Mouse (Mus musculus): ENCODE measurements around the gene Fgfr2.
A peak's percentile ranks its signal among the peaks of the same experiment; 100 is the strongest.
"Not testable (repeated sequence)": the region's sequence is repeated elsewhere in the genome, so short reads cannot be mapped to it uniquely, and the experiment has no call there.

The Fgfr2 gene

GRCm38 (mm10) chr7:132573205-132573604 is 549.9 kb downstream of the Fgfr2 start:
- no peak for DNase-seq (ENCODE audit: low read depth)

GRCm38 (mm10) chr7:132572738-132573137 is 550.4 kb downstream of the Fgfr2 start:
- no peak for DNase-seq (ENCODE audit: low read depth)

- DNase-seq (ENCODE audit: low read depth), result no peak
Measured at GRCm38 (mm10) chr7:132571481-132571880, 551.7 kb downstream of the Fgfr2 start.

DNA sequence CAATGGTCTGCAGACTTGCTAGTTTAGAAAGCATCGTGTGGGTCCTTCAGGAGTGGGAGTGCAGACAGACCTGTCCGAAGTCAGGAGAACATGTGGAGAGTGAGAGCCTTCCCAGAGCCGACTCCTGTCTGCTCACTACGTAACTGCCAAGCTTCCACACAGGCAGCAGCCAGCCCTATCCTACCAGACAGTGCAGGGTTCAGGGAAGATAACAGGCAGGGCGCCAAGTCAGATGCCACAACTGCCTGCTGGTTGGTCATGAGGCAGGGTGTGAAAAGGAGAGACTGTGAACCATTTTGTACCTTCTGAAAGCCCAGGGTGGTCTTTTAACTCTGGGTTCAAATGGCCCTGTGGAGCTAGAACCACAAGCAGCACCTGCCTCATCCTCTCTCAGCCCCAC is 553.1 kb downstream of the Fgfr2 start:
- no peak for DNase-seq (ENCODE audit: low read depth)

GRCm38 (mm10) chr7:132568817-132569216 is 554.3 kb downstream of the Fgfr2 start:
- DNase-seq (ENCODE audit: low read depth), result peak; percentile 48

GRCm38 (mm10) chr7:132565831-132566230 is 557.3 kb downstream of the Fgfr2 start:
- DNase-seq (ENCODE audit: low read depth), result no peak

DNA sequence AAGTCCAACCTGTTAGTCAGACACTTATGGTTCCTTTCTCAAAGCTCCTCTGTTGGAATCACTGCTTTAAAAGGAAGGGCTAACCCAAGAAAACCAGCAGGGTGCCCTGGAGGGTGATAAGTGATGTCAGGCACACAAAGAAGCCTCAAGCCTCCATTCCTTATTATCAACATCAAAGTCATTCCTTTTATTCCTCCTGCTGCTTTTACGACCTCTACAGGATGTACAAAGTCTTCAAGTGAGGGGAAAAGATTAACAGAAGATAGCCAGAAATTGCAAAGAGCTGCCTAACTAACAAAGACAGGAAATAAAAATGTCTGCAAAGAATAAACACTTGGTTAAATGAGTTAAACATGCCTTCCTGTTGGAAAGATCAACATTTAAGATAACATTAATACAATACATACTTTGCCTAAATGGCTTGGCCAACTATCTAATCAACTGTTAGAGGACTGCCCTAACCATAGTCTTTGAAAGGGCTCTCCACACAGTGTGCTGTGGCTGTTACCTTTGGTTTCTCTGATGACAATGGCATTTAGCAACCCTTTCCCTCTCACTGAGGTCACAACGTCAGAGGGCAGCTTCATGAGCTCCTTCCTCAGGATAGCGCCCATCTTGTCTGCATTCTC is 563.9 kb downstream of the Fgfr2 start:
- no peak for DNase-seq (ENCODE audit: low read depth)

DNA sequence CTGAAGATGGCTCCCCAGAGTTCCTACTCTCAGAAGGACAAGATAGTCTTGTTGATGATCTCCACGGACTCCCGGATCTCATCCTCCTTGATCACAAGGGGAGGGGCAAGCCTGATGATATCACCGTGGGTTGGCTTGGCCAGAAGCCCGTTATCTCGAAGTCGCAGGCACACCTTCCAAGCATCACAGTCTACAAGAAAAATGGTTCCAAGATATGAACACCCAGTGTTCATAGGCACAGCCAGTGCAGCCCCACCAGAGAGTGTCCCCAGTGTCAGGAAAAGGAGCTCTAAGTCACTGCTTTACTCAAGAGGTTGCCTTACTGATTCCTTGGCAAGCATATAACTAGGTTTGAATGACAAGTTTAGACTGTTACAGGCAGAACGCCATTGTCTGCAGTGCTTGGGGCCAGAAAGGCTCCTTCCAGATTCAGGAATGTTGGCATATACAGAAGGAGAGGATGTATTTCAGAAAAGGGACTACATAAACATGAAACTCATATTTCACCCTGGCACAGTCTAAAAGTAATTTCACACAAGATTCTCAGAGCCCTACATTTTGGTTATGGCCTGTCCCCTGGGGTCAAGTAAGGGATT is 564.9 kb downstream of the Fgfr2 start:
- no peak for DNase-seq (ENCODE audit: low read depth)

DNA sequence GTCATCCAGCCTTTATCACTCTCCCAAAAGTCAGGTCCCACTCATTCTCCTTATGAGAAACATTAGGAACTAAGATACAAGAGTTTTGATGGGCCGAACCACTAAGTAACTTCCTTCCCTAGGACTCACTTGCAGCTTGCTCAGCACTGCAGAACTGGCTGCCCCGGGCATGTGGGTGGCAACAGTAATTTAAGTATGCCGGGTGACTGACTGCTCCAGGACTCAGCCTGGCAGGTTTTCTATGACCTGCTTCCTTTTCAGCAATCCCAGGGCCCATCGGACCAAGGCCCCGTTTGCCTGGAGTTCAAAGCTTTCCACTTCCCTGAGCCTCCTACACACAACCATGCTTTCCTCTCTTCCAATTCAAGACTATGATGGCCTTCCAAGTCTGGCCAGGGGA is 566.6 kb downstream of the Fgfr2 start:
- no peak for DNase-seq (ENCODE audit: low read depth)

DNA sequence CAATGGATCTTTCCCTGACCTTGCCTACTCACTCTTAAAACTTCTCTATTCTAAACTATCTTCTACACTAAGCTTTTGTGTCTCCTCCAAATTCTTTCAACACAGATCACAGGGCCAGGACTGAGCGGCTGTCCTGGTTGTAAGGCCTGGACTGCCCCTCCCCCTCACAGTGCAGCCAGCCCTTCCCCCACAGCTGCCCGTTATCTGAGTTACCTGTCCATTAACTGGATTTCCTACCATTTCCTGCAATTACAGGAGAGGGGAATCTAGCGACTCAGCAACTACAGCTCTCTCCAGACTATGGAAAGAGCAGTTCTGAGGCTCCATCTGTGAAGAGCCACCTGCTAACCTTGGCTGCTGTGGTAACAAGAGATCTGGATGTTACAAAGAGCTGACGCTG is 567.2 kb downstream of the Fgfr2 start:
- no peak for DNase-seq (ENCODE audit: low read depth)

DNA sequence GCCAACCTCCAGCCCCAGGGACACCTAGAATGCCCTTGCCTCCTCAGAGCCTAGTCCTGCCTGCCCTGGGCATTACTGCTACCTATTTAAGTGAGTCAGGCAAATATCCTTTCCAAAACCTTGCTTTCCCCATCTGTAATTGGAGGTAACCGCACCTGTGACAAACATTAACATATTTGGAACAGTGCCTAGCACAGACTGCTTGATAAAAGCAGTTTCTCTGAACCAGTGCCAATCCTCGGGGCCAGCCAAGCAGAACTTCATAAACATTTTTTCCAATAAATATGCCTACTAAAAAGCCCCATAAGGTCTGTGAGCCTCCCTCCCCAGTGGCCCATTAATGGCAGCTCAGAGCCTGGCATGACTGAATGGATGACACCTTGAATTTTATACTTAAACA is 569.1 kb downstream of the Fgfr2 start:
- no peak for DNase-seq (ENCODE audit: low read depth)

GRCm38 (mm10) chr7:132551351-132552126 is 571.6 kb downstream of the Fgfr2 start:
- peak; percentile 97 for DNase-seq (ENCODE audit: low read depth)

DNA sequence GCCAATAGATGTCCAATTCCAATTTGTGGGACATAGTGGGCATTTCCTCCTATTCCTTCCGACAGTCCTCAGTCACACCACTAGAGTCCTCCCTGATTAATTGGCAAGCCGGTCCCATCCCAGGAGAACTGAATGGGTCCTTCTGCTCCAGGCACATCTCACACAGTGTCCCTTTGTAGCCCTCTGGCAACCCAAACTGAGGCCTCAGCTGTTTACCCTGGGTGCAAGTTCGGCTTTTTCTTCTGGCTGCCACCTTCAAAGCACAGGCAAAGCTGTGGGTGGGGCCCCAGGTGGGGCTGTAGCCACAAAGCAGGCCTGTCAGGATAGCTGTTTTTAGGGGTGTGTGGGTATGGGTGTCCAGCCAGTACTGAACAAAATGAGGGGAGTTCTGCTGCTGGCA is 576.0 kb downstream of the Fgfr2 start:
- DNase-seq (ENCODE audit: low read depth), result no peak

GRCm38 (mm10) chr7:132542427-132542826 is 580.7 kb downstream of the Fgfr2 start:
- DNase-seq (ENCODE audit: low read depth), result no peak

- DNase-seq (ENCODE audit: low read depth), result no peak
Measured at GRCm38 (mm10) chr7:132541566-132541965, 581.6 kb downstream of the Fgfr2 start.

GRCm38 (mm10) chr7:132540597-132540996 is 582.6 kb downstream of the Fgfr2 start:
- DNase-seq (ENCODE audit: low read depth), result no peak

DNA sequence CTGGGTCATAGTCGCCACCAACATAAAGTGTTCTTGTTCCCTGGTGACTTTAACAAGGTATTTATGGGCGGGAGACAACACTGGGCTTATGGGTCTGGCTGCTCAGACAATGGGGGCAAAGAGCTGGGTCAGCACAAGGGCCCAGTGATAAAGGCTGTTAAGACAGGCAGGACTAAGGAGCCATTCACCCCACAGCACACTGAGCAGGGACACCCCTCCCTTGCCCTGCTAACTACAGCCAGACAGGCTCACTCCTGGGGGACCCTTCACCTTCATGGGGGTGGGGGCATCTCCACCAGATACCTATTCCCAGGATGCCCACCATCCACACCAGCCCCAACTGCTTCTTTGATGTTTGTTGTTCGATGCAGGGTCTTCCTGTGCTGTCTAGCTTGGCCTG is 593.9 kb downstream of the Fgfr2 start:
- no peak for DNase-seq (ENCODE audit: low read depth)

GRCm38 (mm10) chr7:132513419-132513982 is 609.6 kb downstream of the Fgfr2 start:
- no peak for DNase-seq (ENCODE audit: low read depth)

GRCm38 (mm10) chr7:132509110-132509509 is 614.0 kb downstream of the Fgfr2 start:
- DNase-seq (ENCODE audit: low read depth), result no peak

DNA sequence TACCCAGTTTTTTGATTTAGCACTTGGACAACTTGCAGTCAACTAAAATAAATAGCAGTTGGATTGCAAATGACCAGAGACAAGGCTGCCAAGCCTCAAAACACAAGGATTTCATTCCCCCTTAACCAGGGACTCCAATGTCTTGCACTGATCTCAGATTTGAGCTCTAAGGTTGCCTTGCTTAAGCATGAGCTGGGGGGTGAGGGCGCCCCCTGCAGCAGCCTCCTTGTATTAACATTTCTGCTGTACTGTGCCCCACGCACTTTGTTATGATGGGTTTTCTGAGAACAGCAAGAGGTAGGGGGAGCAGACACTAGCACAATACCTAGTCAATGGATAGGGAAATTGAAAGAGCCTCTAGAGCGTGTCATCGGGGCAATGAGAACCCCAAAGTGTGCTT is 615.8 kb downstream of the Fgfr2 start:
- peak; percentile 29 for DNase-seq (ENCODE audit: low read depth)

DNA sequence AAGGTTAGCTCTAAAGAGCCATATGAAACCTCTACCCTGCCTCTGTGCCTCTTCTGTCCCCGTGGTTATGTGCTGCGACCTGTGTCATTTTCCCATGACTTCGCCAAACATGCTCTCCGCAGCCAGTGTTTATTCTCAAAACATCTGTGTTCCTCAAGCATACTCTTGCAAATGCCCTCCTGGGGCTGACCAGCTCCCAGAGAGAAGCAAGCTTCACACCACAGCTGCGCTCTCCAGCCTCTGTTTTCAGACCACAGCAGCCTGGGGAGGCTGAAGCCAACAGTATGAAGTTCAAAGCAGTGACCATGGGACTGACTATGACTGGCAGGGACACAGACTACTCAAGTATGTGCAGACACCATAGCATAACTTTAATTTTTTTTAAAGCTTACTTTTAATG is 616.9 kb downstream of the Fgfr2 start:
- no peak for DNase-seq (ENCODE audit: low read depth)

DNA sequence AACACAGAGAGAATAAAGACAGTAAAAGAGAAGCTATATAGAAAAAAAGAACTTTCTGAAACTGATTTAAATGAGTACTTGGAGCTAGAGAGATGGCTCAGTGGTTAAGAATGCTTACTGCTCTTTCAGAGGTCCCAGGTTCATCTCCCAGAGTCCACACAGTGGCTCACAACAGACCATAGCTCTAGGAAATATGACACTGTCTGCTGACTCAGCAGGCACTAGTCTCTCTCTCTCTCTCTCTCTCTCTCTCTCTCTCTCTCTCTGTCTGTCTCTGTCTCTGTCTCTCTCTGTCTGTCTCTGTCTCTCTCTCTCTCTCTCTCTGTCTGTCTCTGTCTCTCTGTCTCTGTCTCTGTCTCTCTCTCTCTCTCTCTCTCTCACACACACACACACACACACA is 620.7 kb downstream of the Fgfr2 start:
- not testable (repeated sequence) for DNase-seq (ENCODE audit: low read depth)

DNA sequence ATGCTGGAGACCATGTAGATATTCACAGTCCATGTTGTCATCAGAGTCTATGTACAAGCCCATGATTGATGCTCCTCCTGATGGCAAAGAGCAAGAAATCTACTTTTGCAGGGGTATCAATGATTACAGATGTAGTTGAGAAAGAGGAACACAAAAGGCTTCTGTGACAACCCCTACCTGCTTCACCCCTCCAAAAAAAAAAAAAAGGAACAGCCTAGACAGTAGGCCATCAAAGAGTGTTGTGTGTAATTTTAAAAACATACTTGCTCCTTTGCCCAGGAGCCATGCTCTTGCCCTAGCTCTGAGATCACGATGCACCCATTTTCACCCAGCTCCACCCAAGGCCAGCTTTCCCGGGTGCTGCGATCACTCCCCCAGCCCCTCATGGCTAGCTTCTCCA is 626.0 kb downstream of the Fgfr2 start:
- no peak for DNase-seq (ENCODE audit: low read depth)
